Mouse (Mus musculus): ENCODE data around the gene Ms4a6b. TPM values are rescaled to one million over a fixed set of nuclear protein-coding genes. Genes with fewer than 3 reads are reported as not detected.
"Not testable (repeated sequence)": the region's sequence is repeated elsewhere in the genome, so short reads cannot be mapped to it uniquely, and the experiment has no call there.

Gene Ms4a6b
- total RNA-seq (2021) = 1 to 10 TPM; 4.4 to 5.5 TPM
- long read RNA-seq, experiment 1, partial matches to known transcripts = 0 of 3 reads
- long read RNA-seq, experiment 1, other reads (novel, unspliced or antisense) = 0 of 3 reads
- long read RNA-seq, experiment 2 = 0 reads

GRCm38 (mm10) chr19:11516246-11516645, at the start of gene Ms4a6b:
TSS of gene Ms4a6b (plus strand) at chr19:11516512.
- no peak for DNase-seq (ENCODE audit: low spot score in 2 of 2)

- not testable (repeated sequence) for DNase-seq (ENCODE audit: low spot score in 2 of 2)
Measured at GRCm38 (mm10) chr19:11468361-11468760, 48.0 kb upstream of the Ms4a6b start.

DNA sequence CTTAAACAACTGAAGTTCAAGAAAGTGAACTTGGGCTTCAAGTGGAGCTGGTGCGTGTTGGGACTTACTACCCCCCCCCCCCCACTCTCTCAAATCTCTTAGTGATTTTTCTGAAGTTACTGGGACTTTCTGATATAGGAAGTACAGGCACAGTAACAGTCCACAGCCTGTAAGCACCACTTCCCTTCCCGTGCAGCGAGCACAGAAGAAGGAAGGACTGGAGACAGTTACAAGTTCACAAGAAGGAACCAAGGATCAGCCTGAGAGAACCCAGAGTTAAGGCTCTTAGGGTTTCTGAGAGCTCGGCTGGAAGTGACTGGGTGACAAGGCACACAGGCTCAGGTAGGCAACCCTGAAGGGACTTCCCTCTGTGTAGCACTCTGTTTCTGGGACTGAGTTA, 47.1 kb upstream of the Ms4a6b start, which contains the start of gene Ms4a6c:
TSS of gene Ms4a6c (plus strand) at position 152 of the 400 bp plus-strand sequence.
- DNase-seq (ENCODE audit: low spot score in 2 of 2) = not testable (repeated sequence)

- no peak for DNase-seq (ENCODE audit: low spot score in 2 of 2)
Measured at GRCm38 (mm10) chr19:11479714-11480113, 36.6 kb upstream of the Ms4a6b start.

DNA sequence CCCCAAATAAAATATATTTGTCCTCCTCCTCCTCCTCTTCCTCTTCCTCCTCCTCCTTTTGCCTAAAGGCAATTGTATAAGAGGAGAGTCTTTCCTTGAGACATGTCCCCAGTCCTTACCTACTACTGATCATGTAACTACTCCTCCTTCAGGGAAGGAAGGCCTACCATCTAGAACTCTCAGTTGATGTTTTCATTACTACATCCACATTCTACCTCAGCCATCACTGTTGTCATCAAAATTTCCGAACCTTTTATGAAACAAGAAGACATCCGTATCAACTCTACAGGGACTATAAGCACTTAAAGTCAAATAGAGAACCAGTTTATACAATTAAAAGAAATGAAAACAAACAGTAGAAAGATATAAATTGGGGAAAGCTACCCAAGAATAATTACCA, 33.6 kb upstream of the Ms4a6b start:
- DNase-seq (ENCODE audit: low spot score in 2 of 2) = no peak

DNA sequence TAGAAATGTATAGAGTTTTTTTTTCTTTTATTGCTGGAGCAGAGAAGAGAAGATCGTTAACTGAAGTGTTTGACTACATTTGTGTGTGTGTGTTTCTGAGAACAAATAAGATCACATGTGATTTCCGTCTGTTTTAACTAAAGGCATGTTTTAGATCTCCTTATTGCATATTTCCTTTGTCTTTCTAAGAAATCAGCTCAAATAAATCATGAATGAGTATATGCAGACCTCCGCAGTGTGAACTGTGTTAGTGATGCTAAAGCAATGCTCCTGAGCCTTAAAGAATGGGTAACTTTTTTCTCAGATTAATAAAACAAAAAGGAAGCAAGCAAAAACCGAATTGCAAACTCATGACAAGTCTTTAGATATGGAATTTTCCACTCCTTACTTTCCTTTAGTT, 32.4 kb upstream of the Ms4a6b start:
- DNase-seq (ENCODE audit: low spot score in 2 of 2) = no peak

DNA sequence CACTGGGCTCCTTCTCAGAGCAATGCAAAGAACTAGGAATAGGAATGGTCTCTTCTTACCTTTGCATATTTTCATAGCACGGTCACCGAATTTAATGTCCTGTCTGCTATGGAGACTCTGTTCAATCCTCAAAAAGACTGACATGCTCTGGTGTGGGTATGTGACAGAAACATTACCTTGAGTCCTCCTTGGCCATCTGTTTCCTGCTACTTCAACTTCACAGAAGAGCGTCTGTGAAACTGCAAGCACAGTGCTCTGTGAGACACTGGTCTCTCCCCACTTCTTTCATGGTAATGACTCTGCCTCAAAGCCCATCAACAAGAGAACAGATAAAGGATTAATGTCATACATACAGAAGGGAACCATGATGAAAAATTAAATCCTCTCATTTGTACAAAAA, 31.9 kb upstream of the Ms4a6b start:
- no peak for DNase-seq (ENCODE audit: low spot score in 2 of 2)

- DNase-seq (ENCODE audit: low spot score in 2 of 2) = no peak
Measured at GRCm38 (mm10) chr19:11485266-11485665, 31.0 kb upstream of the Ms4a6b start.

GRCm38 (mm10) chr19:11485746-11486145, 30.6 kb upstream of the Ms4a6b start, which contains the start of gene Gm8369:
TSS of gene Gm8369 (plus strand) at chr19:11485938.
- no peak for DNase-seq (ENCODE audit: low spot score in 2 of 2)

DNA sequence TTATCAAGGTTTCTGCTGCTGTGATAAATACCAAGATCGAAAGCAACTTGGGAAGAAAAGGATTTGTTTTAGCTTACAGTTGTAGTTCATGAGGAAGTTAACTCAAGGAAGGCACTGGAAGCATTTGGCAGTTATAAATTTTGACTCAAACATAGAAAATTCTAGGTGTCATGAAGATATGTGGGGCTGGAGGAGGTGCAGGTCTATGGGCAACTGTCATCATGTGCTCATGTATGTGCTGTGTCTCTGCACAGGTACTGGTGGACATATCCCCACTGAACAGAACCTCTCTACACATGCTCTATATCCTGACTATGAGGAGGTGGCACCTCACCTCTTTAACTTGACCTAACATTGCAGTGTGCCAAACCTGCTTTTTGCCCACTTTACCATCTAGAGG, 29.7 kb upstream of the Ms4a6b start:
- no peak for DNase-seq (ENCODE audit: low spot score in 2 of 2)

DNA sequence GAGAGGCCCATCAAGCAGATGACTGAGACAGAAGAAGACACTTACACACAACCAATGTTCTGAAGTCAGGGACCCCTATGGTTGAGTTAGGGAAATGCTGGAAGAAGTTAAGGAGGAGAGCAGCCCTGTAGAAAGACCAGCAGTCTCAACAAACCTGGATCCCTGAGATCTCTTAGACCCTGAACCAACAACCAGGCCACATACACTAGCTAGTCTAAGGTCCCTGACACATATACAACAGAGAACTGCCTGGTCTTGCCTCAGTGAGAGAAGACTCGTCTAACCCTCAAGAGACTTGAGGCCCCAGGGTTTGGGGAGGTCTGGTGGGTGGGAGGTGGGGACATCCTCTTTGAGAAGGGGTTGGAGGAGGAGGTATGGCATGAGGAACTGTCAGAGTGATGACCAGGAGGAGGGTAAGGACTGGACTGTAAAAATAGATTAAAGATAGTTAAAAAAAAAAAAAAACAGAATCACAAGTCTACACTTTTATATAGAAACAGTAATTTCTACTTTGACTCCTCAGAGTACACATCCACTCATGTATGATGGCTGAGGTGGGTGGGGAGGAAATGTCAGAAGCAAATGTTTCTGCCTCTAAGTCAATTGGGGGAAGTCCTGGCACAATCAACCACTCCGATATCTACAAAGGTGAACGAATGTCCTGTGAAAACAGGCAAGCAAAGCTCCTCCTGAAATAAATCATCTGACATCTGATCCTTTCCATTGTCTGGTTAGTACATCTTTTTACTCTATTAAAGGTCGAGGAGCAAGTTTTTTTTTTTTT, 24.7 kb upstream of the Ms4a6b start:
- DNase-seq (ENCODE audit: low spot score in 2 of 2) = no peak

DNA sequence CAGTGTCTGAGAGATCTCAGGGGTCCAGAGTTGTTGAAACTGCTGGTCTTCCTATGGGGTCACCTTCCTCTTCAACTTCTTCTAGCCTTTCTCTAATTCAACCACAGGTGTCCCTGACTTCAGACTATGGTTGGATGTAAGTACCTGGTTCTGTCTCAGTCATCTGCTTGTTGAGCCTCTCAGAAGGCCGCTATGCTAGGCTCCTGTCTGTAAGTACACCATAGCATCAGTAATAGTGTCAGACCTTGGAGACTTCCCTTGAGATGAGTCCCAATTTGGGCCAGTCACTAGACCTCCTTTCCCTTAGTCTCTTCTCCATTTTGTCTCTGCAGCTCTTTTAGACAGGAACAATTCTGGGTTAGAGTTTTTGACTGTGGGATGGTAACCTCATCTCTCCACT, 23.6 kb upstream of the Ms4a6b start:
- DNase-seq (ENCODE audit: low spot score in 2 of 2) = no peak

GRCm38 (mm10) chr19:11494519-11494918, 21.8 kb upstream of the Ms4a6b start:
- no peak for DNase-seq (ENCODE audit: low spot score in 2 of 2)

DNA sequence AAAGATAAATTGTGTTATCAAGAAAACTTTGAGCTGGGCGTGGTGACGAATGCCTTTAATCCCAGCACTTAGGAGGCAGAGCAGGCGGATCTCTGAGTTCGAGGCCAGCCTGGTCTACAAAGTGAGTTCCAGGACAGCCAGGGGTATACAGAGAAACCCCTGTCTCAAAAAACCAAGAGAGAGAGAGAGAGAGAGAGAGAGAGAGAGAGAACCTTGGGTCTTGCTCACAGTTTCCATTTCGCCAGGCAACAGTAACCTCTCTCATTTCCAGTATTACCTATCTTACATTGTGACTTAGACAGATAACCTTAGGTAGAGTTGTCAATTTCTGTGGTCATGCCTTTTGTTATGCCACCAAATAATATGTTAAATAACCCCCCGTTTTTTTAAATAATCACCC, 20.0 kb upstream of the Ms4a6b start:
- no peak for DNase-seq (ENCODE audit: low spot score in 2 of 2)

DNA sequence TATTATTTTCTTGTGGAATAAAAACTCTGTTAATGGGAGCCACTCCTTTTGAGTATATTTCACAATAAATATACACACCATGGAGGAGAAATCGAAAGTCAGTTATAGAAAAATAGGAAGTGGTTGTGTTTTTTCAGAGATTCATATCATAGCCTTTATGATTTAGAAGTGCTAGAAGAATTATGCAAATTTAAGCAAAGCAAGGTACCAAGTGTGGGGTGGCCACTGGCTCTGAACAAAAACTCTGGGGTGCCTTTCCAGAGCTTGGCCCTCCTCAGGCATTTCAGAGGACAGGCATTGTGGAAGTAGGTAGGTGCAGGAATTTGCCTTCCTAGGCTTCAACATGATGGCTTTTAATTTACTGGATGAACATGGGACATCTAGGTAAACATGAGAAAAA, 19.0 kb upstream of the Ms4a6b start:
- DNase-seq (ENCODE audit: low spot score in 2 of 2) = not testable (repeated sequence)

DNA sequence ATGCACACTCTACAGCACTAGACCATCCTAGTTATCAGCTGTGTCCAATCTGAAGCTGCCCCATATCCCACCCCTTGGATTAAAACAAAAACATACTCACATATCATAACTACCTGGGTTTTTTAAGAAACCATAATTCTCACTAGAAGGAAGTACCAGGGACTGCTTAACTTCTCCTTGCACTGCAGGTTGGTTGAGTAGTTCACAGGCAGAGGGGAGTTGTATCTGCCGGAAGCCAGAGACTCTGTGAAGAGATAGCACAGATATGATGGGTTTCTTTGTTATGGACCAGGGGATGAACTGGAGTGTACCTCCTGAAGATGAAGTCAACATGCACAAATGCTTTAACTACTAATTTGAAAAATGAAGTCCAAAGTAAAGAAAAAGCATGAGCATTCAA, 15.5 kb upstream of the Ms4a6b start:
- DNase-seq (ENCODE audit: low spot score in 2 of 2) = no peak

GRCm38 (mm10) chr19:11501326-11501725, 15.0 kb upstream of the Ms4a6b start:
- DNase-seq (ENCODE audit: low spot score in 2 of 2) = no peak

GRCm38 (mm10) chr19:11504857-11505256, 11.5 kb upstream of the Ms4a6b start:
- no peak for DNase-seq (ENCODE audit: low spot score in 2 of 2)

DNA sequence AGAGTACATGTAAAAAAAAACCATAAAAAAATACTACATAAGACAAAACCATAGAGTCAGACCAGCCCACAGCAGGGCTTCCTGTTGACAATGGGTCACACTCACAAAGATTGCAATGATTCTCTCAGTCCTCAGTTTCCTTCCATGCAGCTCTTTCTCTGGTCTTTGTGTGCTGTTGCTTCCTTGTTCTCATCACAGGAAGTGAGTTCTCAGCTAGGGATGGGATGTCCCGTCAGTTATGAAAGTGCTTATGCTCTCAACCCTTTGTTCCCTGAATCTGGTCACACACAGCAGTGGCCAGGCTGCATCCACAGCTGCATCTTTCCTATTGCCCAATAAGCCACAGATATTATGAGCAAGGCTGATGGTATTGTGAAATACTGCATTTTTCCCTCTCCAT, 2.9 kb upstream of the Ms4a6b start:
- no peak for DNase-seq (ENCODE audit: low spot score in 2 of 2)

DNA sequence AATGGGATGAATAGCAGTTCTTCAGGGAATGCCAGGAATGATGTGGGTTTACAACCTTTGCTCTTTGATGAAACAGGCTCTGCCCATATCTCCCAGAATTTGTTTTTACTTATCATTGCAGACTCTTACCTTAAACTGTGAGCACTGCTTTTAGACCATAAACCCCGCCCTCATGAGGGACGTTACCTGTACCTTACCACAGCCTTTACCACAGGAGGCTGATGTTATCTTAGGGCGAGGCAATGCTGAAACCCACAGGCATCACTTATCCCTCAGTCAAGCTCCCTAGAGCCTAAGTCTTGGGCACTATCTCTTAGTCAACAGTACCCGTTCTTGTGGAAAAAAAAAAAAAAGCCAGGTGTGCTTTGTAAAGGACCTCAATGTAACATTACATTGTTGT, 533 bp downstream of the Ms4a6b start:
- DNase-seq (ENCODE audit: low spot score in 2 of 2) = no peak

DNA sequence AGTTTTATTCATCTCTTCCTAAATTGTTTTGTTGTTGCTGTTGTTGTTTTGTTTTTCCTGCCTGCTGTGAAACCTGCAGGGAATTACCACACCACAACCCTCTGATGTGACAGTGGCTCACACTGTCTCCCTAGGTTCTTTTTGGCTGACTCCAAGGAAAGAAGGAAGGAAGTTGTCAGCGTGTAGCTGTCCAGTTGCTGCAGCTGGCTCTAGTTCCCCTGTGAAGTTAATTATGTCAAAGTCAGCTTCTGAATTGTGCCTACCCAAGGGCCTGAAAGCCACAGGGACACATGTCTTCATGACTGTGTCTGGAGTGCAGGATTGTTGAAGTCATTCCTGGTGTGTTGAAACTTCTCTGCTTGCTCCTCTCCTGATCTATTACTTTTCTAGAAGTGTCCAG, 1.1 kb downstream of the Ms4a6b start:
- not testable (repeated sequence) for DNase-seq (ENCODE audit: low spot score in 2 of 2)

DNA sequence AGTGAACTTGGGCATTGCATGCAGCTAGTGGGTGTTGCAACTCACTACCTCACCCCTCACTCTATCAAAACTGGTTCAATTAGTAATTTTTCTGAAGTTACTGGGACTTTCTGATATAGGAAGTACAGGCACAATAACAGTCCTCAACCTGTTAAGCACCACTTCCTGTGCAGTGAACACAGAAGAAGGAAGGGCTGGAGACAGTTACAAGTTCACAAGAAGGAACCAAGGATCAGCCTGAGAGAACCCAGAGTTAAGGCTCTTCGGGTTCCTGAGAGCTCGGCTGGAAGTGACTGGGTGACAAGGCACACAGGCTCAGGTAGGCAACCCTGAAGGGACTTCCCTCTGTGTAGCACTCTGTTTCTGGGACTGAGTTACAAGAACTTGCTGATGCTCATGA, 2.0 kb downstream of the Ms4a6b start:
- DNase-seq (ENCODE audit: low spot score in 2 of 2) = not testable (repeated sequence)

DNA sequence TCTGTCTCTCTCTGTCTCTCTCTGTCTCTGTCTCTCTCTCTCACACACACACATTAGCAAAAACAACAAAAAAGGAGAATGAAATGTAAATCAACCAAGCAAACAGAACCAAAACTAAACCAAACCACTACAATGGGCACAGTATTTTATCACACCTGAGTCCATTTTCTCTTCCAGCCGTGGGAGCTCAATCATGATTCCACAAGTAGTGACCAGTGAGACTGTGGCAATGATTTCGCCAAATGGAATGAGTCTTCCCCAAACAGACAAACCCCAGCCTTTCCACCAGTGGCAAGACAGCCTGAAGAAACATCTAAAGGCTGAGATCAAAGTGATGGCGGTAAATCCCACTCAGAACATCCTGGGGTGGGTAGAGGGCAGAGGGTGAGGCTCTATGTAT, 3.8 kb downstream of the Ms4a6b start:
- DNase-seq (ENCODE audit: low spot score in 2 of 2) = no peak

Data from adrenal gland, postnatal 4 days (tissue).